Mouse (Mus musculus): ENCODE results near the gene Nfatc4.

The Nfatc4 gene

DNA sequence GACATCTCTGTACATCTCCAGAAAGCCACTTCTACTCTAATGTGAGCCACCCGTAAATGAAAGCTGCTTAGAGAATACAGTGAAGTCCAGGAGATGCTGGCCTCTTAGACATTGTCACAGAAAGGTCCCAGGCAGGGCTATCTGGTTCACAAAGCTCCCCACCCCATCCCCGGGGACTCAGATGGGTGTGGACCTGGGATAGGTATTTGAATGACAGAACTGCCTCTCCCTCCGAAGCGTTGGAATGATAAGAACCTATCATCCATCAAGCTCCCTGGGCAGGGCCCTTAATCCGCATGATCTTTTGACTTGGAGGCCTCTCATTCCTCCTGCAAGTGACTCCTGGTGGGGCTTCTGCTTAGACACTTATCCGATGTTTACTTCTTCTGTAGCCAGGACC, 27.9 kb downstream of the Nfatc4 start:
- no peak for DNase-seq (ENCODE audit: extremely low read depth, insufficient read length, low spot score)

DNA sequence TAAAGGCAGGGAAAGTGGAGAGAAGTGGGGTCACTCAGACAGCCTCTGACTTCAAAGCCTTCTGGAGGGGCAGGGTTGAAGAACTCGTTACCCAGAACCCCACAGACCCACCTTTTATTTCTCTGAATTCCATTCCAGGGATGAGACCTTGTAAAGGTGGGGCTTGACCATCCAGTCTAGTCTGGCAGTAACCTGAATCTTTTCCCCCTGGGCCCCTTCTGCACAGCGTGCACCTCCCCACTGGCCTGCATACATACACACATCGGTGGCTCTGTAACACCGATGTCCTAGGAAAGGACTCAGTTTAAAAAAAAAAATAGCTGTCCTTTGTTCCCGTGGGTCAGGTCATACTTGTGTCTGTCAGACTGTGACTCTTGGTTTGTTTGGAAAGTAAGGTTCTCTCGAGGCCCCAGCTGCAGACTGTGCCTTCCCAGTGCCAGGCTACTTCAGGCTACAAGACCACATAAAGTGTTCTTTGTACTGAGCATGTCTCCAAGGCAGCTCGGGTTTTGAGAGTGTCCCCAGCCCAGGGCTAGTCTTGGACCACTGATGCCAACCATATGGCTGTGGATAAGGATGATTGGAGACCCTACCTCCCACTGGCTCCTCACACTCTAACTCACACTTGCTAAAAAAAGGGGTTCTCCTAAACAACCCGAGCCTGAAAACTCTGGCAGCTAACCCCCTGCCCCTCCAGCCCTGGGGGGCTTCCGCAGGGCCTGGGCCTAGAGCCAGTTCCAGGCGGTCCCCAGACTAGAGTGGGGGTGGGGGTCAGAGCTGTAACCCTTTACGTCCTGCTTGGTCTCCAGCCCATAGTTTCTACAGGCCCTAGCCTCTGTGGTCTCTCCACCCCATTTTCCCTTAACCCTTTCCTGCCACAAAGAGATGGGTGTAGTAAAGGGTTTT, 30.0 kb downstream of the Nfatc4 start:
- DNase-seq (ENCODE audit: extremely low read depth, insufficient read length, low spot score): no peak

DNA sequence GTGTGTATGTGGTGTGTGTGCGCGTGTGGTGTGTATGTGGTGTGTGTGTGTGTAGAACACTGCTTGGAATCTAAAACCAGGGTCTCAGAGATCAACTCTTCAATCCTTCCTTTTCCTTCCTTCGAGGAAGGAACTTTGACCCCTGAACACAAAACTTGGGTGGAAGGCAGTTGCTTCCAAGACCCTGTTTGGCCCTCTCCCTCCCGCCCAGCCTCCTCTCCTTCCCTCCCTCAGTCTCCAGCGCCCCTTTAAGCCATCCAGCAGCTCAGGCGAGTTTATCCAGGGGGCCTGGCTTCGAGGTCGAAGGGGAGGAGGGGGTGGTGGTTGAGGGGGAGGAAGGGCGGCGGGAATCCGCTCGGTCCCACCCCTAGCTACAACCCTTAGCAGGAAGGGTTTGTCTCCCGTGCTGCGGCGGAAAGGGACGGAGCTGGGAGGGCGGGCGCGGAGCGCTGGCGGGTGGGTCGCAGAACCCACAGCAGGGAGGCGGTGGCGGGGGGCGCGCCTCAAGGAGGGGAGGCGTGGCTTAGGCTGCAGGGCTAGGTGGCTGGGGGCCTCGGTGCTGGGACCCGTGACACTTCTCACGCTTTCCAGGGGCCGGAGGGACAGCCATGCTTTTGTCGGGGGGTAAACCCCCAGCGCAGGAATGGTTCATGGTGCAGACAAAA, 30.8 kb downstream of the Nfatc4 start, which contains the start of gene Nynrin:
Gene Nynrin (plus strand): TSS at position 390 of the 665 bp plus-strand sequence.
- DNase-seq (ENCODE audit: extremely low read depth, insufficient read length, low spot score): peak; percentile 61

DNA sequence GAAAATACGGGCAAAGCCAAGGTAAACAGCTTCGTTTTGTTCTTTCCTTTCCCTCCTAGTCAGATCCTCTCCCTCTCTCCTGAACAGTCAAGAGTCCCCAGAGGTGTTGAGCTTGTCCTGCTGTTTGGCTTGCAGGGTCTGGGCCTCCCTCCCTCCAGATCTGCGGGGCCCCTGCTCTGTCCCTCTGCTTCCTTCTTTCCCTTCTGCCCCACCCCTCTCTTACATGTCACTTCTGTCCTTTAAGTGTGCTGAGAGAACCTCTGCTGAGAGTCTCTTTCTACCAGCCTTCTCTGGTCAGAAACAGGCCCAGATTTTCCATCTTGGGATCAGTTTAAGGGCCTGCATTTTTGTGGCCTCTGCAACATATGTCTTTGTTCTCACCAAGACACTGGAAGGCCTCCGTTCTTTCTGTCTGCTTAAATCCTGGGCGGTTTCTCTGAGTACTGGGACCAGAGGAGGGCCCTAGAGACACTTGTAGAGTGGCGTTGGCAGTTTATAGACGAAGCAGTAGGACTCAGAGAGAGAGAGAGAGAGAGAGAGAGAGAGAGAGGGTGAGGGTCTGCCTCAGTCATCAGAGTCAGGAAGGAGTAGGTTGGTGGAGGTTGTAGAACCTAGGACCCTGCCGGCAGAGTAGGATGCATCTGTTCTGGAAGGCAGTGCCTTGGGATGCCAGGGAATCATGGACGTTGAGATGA, 31.6 kb downstream of the Nfatc4 start:
- peak; percentile 35 for DNase-seq (ENCODE audit: extremely low read depth, insufficient read length, low spot score)

DNA sequence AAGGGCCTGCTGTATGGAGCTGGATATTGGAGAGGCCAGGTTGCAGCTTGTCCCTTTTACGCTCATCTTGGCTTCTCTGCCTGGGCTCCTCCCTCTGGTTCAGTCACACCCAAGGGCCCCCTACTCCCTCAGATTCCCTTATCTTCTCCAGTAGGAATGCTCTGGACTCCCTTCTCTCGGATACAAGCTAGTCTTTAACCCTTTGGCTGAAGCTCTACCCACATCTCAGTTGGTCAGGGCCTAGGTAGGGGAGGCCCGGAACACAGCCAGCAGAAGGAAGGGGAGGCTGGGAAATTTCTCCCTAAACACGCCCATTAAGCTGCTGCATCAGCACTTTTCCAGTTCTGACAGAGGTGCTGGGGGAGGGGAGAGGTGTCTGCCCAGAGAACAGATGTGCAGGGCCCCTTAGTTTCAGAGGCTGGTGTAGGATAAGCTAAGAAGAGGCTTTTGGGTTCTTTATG, 32.2 kb downstream of the Nfatc4 start:
- peak; percentile 42 for DNase-seq (ENCODE audit: extremely low read depth, insufficient read length, low spot score)

DNA sequence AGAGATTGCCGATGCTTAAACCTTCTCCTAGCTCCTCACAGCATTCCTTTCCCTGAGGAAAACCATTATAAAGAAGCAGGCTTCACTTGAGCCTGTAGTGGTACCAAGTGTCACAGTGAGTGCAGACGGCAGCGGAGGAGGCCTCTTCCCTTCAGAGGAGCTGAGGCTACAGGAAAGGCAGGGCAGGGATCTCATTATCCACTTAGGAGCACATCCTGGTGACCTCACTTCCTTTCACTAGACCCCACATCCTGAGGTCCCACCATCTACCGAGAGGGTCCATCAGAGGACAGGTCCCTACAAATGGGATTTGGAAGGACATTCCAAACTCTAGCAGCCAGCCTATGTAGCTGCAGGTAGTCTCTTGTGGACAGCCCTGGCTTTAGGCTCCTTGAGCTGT, 34.6 kb downstream of the Nfatc4 start:
- no peak for DNase-seq (ENCODE audit: extremely low read depth, insufficient read length, low spot score)

DNA sequence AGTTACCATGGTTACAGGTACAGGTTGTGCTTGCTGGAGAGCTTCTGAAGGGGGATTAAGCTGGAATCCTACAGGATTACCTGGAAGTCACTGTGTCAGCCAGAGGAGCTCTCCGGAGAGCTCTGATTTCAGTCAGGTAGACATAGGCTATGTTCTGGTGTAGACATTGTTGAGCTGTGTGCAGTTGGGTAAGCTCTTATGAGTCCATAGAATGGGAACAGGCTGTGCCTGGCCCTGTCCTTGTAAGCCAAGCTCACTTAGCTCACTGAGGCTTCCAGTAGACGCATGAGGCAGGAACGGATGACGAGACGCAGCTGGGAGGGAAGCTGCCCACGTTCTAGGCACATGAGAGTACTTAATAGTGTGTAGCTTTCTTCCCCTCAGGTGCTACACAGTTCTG, 39.2 kb downstream of the Nfatc4 start:
- DNase-seq (ENCODE audit: extremely low read depth, insufficient read length, low spot score): no peak

DNA sequence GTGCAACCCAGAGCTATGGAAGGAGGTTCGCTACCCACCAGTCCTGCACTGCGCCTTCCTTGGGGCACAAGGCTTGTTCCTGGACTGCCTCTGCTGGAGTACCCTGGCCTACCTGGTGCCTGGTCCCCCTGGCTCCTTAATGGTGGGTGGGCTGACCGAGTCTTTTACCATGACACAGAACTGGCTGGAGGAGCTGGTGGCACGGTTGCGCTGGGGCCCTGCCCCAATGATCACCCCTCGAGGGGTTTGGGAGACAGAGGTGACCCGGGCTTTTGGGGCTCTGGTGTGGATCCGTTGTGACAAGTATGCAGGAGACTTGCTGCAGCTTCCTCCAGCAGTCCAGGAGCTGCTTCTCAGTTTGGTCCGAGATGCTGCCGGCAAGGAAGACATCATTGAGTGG, 40.0 kb downstream of the Nfatc4 start:
- DNase-seq (ENCODE audit: extremely low read depth, insufficient read length, low spot score): no peak

DNA sequence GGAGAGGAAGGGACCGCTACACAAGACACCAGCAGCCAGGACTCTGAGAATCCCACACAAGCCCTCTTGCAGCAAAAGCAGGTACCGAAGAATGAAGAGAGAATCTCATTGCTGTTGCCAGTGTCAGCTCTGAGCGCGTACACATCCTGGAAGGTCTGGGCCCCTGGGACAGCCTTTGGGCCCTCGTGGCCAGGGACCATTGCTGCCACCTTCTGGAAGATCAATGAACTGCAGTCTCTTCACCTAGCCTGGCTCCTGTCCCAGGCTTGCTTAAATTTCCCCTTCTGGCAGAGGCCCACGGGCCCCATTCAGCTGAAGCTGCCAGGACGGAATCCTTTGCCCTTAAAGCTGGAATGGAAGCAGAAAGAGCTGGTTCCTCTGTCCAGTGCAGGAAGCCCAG, 40.8 kb downstream of the Nfatc4 start:
- DNase-seq (ENCODE audit: extremely low read depth, insufficient read length, low spot score): peak; percentile 49

DNA sequence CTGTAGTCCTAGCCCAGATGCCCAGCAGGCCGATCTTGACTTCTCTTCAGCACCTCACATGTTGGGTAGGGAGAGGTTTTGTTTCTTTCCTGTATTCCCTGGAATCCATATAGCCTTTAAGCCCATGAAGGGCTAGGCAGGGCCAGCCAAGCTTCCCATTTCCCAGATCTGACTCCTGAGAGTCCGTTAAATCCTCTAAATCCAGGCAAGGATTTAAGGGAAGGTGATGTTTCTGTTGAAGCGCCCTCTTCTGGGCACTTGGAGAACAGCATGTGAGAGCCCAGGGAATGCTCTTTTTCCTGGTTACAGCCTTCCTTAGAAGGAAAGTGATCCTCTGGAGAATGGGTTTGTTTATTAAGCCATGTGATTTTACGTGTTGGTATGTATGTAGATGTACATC, 44.0 kb downstream of the Nfatc4 start:
- DNase-seq (ENCODE audit: extremely low read depth, insufficient read length, low spot score): no peak

DNA sequence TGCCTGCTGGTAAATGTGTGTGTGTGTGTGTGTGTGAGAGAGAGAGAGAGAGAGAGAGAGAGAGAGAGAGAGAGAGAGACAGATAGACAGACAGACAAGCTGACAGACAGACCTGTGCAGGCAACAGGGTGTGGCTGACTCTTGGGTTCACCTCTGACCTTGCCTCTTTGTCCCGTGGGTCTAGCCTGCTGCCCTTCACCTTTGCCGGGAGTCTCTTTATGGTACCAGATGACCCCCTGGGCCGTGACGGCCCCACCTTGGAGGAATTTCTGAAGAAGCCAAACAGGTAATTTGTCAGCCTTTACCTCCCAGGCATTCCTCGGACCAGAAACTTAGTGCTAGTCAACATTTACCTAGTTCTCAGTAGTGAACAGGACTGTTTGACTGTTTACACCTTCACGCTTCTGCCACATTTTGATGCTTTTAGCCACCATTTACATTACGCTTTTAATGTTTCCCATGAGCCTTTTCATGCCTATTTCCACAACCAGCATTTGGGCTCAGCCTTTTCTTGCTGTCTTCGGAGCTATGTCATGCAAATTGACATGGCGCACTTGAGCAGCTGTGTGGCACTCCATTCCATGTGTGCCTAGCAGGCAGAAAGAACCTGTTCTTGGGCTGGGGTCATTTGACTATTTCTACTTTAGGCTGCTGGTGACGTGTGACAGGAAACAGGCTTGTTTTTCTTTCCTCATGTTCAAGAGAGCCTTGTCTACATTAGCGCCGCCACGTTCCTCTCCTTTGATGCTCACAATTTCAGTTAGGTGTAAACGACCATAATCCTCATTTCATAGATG, 45.5 kb downstream of the Nfatc4 start:
- DNase-seq (ENCODE audit: extremely low read depth, insufficient read length, low spot score): no peak

DNA sequence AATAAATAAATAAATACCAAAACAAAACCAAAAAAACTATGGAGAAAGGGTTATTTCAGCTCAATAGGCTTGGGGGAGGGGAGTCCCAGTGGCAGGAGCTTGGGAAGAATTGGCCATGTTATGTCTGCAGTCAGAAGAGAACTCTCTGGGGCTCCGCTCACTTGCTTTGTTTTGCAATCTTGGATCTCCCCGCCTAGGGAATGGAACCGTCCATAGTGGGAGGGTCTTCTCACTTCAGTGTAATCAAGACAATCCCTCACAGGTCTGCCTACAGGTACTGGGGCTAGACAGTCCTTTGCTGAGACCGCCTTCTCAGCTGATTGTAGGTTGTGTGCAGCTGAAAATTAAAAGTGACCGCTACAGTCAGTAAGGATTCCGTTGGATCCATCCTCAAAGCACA, 46.6 kb downstream of the Nfatc4 start:
- DNase-seq (ENCODE audit: extremely low read depth, insufficient read length, low spot score): no peak

DNA sequence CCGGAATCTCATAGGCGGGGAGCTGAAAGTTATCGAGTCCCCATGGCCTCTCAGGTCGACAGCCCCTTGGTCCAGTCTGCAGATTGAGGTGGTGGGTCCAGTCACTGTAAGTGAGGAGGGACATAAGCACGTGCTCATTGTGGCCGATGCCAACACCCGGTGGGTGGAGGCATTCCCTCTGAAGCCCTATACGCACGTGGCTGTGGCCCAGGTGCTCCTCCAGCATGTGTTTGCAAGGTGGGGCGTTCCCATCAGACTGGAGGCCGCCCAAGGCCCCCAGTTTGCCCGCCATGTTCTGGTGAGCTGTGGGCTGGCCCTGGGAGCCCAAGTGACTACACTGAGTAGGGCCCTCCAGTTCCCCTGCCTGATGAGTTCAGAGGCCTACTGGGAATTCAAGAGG, 49.1 kb downstream of the Nfatc4 start:
- no peak for DNase-seq (ENCODE audit: extremely low read depth, insufficient read length, low spot score)

DNA sequence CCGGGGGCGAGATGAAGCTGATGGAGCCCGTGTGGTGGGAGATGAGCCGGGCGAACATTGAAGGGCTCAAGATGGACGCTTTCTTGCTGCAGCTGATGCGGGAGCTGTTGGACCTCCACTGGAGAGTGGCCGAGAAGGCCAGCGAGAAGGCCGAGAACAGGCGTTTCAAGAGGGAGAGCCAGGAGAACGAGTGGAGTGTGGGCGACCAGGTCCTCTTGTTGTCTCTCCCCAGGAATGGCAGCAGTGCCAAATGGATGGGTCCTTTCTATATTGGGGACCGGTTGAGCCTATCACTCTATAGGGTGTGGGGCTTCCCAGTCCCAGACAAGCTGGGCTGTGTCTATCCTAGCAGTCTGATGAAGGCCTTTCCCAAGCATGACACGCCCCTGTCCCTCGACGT, 49.6 kb downstream of the Nfatc4 start:
- DNase-seq (ENCODE audit: extremely low read depth, insufficient read length, low spot score): no peak

DNA sequence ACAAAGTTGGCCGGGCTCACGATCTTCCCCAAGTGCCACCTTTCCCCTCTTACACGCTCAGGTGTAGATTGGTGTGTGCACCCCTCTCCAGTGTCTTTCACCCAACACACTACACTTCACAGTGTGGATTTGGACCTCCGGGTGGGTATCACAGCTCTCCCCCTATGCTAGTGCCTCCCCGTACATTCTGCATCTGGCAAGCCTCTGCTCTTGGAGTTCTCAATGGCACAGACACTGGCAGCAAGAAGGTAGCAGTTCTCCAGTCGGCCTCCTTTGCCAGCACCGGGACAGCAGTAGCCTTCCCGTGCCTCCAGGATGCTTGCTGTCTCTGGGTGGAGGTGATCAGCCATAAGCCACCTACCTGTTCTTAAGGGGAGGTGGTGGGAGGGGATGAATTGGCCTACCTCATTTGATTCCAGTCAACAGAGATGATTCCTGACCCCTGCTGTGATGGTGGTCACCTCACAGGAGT, 50.3 kb downstream of the Nfatc4 start:
- DNase-seq (ENCODE audit: extremely low read depth, insufficient read length, low spot score): no peak

DNA sequence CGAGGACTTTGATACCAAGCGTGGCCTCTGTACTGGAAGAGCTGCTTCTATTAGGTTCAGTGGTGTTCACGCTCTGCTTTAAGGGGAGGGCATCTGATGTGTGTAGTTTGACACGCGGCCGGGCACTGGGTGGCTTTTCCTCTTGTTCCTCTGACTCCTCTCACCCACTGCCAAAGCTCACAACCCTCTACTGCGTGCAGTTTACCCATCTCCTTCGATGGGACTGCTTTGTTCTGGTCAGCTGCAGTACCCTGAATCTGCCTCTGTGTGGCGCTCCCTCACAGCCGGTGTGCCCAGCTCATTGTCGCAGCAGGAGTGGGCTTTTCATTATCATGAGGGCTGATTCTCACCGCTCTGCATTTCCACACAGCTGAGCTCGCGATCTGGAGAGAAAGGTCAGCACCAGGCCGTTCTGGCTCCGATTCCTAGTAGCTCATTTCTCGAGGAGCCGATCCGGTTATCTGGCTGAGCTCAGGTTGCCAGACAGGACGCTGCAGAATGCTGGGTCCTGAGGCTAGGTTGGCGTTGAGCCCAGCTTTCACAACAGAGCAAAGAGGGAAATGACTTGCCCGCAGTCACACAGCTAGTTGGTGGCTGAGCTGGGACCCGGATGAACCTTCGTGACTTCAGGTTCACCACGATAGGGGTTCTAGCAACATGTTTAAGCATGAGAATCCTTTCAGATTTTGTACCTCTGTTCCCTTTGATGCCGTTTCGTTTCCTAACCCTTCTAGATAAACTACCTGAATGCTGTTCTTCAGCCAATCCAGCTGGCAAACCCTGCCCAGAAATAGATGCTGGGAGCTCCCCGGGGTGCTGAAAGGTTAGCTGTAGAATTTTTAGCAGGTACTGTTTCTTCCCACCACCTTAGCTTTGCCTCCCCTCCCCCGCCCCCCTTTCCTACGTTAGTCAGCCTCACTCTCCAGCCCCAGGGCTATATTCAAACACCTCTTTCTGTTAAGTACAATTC, 51.1 kb downstream of the Nfatc4 start:
- no peak for DNase-seq (ENCODE audit: extremely low read depth, insufficient read length, low spot score)

DNA sequence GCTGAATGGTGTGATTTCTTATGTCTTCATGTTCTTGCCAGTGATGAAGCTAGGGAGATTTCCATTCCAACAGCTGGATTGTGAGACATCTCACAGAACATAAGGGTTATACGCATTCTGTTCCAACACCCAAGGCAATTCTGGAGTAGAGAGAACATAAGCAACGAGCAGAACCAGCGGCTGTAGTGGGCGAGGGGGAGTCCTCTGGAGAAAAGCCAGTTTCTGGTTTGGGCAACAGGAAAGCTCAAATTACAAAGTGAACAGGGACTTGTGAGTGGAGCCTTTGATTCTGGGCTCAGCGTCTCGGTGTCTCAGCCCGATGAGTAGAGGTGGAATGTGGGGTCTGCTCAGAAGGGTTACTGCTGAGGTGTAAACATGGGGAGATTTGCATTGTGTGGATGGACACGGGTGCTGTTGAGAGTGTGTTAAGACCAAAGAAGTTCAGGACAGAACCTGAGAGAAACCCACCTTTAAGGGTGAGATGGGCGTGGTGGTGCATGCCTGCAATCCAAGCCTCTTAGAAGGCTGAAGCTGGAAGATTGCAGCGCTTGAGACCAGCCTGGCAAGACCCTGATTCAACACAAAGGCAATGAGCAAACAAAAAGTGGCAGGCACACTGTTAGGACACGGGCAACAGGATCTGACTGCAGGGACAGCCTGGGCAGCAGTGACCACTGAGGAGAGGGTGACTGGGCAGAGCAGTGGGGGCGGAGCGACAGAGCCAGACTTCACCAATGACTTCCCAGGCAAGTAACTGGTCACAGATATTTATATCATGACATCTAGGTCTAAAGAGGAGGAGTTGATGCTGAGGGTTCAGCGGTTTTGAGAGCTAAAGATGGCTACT, 54.7 kb downstream of the Nfatc4 start:
- no peak for DNase-seq (ENCODE audit: extremely low read depth, insufficient read length, low spot score)

DNA sequence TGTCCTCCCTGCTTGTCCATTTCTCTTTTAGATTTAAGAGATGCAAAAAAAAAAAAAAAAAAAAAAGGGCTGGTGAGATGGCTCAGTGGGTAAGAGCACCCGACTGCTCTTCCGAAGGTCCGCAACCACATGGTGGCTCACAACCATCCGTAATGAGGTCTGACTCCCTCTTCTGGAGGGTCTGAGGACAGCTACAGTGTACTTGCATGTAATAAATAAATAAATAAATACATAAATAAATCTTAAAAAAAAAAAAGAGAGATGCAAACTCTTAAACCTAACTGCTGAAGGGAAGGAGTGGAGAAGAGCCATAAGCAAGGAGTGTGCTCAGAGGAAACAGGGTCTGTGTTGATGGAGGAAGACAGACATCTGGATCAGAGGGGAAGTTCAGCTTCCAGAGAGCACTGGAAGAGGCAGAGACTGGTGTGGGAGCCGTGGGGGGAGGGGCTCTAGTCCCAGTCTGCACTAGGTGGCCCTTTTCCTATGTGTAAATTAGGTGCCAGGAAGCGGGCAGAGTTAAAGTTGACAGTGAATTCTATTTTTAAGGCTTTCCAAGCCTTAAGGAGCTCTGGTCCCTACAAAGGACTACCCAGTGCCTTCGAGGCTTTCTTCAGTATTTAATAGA, 55.5 kb downstream of the Nfatc4 start:
- DNase-seq (ENCODE audit: extremely low read depth, insufficient read length, low spot score): no peak
